Mouse (Mus musculus) kidney, adult 2 months (tissue): ENCODE results near the gene Gtf3c3.

ENCODE experiments used
- CTCF ChIP-seq: fragments of 200-500 bp; conservative IDR thresholded peaks from 2 replicates; pipeline ENCODE4 v1.5.1; 2011; ENCODE audit warnings: low read depth, mild to moderate bottlenecking, control low read depth, low read length, moderate library complexity, mixed read lengths; ENCODE audit not compliant: insufficient read depth, insufficient read length
- POLR2A ChIP-seq: fragments of 200-500 bp; IDR thresholded peaks from one replicate; pipeline ENCODE4 v1.6.1; 2011; ENCODE audit warnings: low read depth, low read length, control low read depth

- TF ChIP-seq POLR2A (no peak), CTCF (no peak)
Observed at GRCm38 (mm10) chr1:54421670-54422069, 17.1 kb downstream of the Gtf3c3 start.
